ENCODE assay signal across 11 mouse cellular contexts in genomic region chr2:128321475-128321874, GRCm38 (mm10).
A peak's percentile ranks its signal among the peaks of the same experiment; 100 is the strongest.
DNase-seq lines count a peak whose midpoint lies in the region; ATAC-seq and TF ChIP-seq lines count a peak whose summit lies in the region.
"Had no signal": no experiment of that assay in that cellular context is flagged by ENCODE, and none has a peak within 500 bp of the region (broad histone marks: within the 10 kb centered on the region; RNA-seq: fewer than 3 reads in every experiment).

No protein-coding gene starts in this region.

- H3K4me3 ChIP-seq in heart, adult 2 months, result no peak overlapping the region
- no peak overlapping the region for H3K4me3 ChIP-seq in limb, embryonic 14.5 days (replicated peaks; ENCODE audit: low read length)
- H3K4me3 ChIP-seq in liver, postnatal 0 days (ENCODE audit: low read depth, low read length), result no peak overlapping the region
- H3K4me3 ChIP-seq: midbrain, embryonic 13.5 days had no signal

- no peaks in the 10 kb centered on the region for H3K79me2 ChIP-seq in heart, adult 2 months (replicated peaks; ENCODE audit: control insufficient read depth, insufficient read depth, low read length)

- peaks cover 17% of the 10 kb centered on the region for H3K4me1 ChIP-seq in heart, adult 2 months (ENCODE audit: control insufficient read depth, insufficient read depth, low read length)
- peaks cover 25% of the 10 kb centered on the region for H3K4me1 ChIP-seq in limb, embryonic 14.5 days (ENCODE audit: control insufficient read depth, insufficient read depth, low read length)
- 0 out of 2 replicates have a peak, but pooled peaks cover 6% of the 10 kb centered on the region for H3K4me1 ChIP-seq in liver, postnatal 0 days (ENCODE audit: insufficient read depth)

- H3K9me3 ChIP-seq in limb, embryonic 14.5 days (ENCODE audit: control insufficient read depth, low read length), result no peaks in the 10 kb centered on the region
- no peaks in the 10 kb centered on the region for H3K9me3 ChIP-seq in liver, postnatal 0 days (ENCODE audit: low read length)
- H3K9me3 ChIP-seq: midbrain, embryonic 13.5 days had no signal

- H3K27me3 ChIP-seq in heart, adult 2 months (ENCODE audit: control insufficient read depth, insufficient read depth, low read length), result no peaks in the 10 kb centered on the region
- no peaks in the 10 kb centered on the region for H3K27me3 ChIP-seq in limb, embryonic 14.5 days (ENCODE audit: control insufficient read depth, insufficient read depth, low read length)
- H3K27me3 ChIP-seq in liver, postnatal 0 days (ENCODE audit: insufficient read depth, low read length), result no peaks in the 10 kb centered on the region
- H3K27me3 ChIP-seq: midbrain, embryonic 13.5 days had no signal

- DNase-seq in cerebellum, postnatal 10 days, result peak; percentile 76 to 88
- peak; percentile 76 for DNase-seq in adipocyte (ENCODE audit: low spot score)
- DNase-seq in heart, adult 2 months, result peak; percentile 63 to 79
- no peak for DNase-seq in limb, embryonic 14.5 days (ENCODE audit: low spot score)
- DNase-seq in left cerebral cortex, adult 9 months (ENCODE audit: low spot score in 2 of 2), result no peak
- DNase-seq in urinary bladder, postnatal 36 days (ENCODE audit: low spot score in 2 of 2), result no peak
- DNase-seq in liver, postnatal 0 days, result no peak
- DNase-seq: kidney, postnatal 25 days; liver had no signal

- intact Hi-C loops in heart, adult 2 months (cut with DNase I), result loop anchor here (5.0 kb wide), 1 partner anchor 34 kb away; no protein-coding TSS in a partner anchor

- no peak overlapping the region for H3K9ac ChIP-seq in heart, adult 2 months (ENCODE audit: low read depth, low read length)
- H3K9ac ChIP-seq in limb, embryonic 14.5 days (ENCODE audit: low read depth, low read length, severe bottlenecking), result no peak overlapping the region
- no peak overlapping the region for H3K9ac ChIP-seq in liver, postnatal 0 days (replicated peaks)
- H3K9ac ChIP-seq: midbrain, embryonic 13.5 days had no signal

- no peak overlapping the region for H3K27ac ChIP-seq in heart, adult 2 months
- 0 out of 2 replicates have a peak overlapping the region, but pooled peaks have one; percentile 0 for H3K27ac ChIP-seq in limb, embryonic 14.5 days (replicated peaks; ENCODE audit: low read depth, low read length)
- no peak overlapping the region for H3K27ac ChIP-seq in liver, postnatal 0 days (ENCODE audit: low read depth)
- H3K27ac ChIP-seq: midbrain, embryonic 13.5 days had no signal

- no peak for TF ChIP-seq CTCF in heart, adult 2 months (IDR thresholded peaks at IDR 0.05)
- no peak for TF ChIP-seq CTCF in liver, postnatal 0 days (IDR thresholded peaks at IDR 0.05; ENCODE audit: low read depth)

- no peak for TF ChIP-seq POLR2A in heart, adult 2 months (IDR thresholded peaks at IDR 0.05; ENCODE audit: insufficient read depth, low read depth, low read length)
- no peak for TF ChIP-seq POLR2A in limb, embryonic 14.5 days (IDR thresholded peaks at IDR 0.05; ENCODE audit: borderline replicate concordance, extremely low read depth, insufficient read depth, insufficient read length)

- 34% methylated on average over 2 of the region's 2 CpGs for WGBS in heart, adult 2 months
- 58% methylated on average over 2 of the region's 2 CpGs for WGBS in limb, embryonic 14.5 days
- 59% methylated on average over 2 of the region's 2 CpGs for WGBS in liver, postnatal 0 days (ENCODE audit: insufficient replicate concordance)

- no peak for ATAC-seq in cerebellum, adult (ENCODE audit: insufficient number of reproducible peaks, low FRiP score, low TSS enrichment)
- peak; percentile 32; the same call in 1 of the 2 replicates for ATAC-seq in limb, embryonic 14.5 days (ENCODE audit: low FRiP score, low read depth)
- ATAC-seq in liver, postnatal 0 days, result no peak
- ATAC-seq: midbrain, embryonic 13.5 days had no signal

- H3K4me2 ChIP-seq in limb, embryonic 14.5 days (replicated peaks; ENCODE audit: low read depth, low read length, severe bottlenecking), result no peak overlapping the region
- no peak overlapping the region for H3K4me2 ChIP-seq in liver, postnatal 0 days (ENCODE audit: low read depth, low read length)
- H3K4me2 ChIP-seq: midbrain, embryonic 13.5 days had no signal

- TF ChIP-seq EP300 in heart, adult 2 months (IDR thresholded peaks at IDR 0.05; ENCODE audit: insufficient read depth, low read depth, low read length), result peak; percentile 73
- no peak for TF ChIP-seq EP300 in liver, postnatal 0 days (IDR thresholded peaks at IDR 0.05; ENCODE audit: low read depth)

- no peaks in the 10 kb centered on the region for H3K36me3 ChIP-seq in heart, adult 2 months (ENCODE audit: control insufficient read depth, insufficient read depth, low read length)
- H3K36me3 ChIP-seq in limb, embryonic 14.5 days (ENCODE audit: control insufficient read depth, insufficient read depth, low read length), result no peaks in the 10 kb centered on the region
- H3K36me3 ChIP-seq in liver, postnatal 0 days (replicated peaks; ENCODE audit: insufficient read depth, low read length), result no peaks in the 10 kb centered on the region
- H3K36me3 ChIP-seq: midbrain, embryonic 13.5 days had no signal

Comparison
In these comparisons a context has a peak if more than half of its experiments do, and no peak if none do; other contexts are left out.
1. DNase-seq: peak in cerebellum, postnatal 10 days (2 of 2), adipocyte (single experiment) and heart, adult 2 months (2 of 2); none in limb, embryonic 14.5 days (single experiment), left cerebral cortex, adult 9 months (0 of 2), urinary bladder, postnatal 36 days (0 of 2) and liver, postnatal 0 days (single experiment).